Mouse (Mus musculus) kidney, adult 2 months (tissue): ENCODE data around the gene Tatdn3.

Source experiments
- CTCF ChIP-seq: fragments of 200-500 bp; conservative IDR thresholded peaks from 2 replicates; pipeline ENCODE4 v1.5.1; 2011; ENCODE audit warnings: low read depth, mild to moderate bottlenecking, control low read depth, low read length, moderate library complexity, mixed read lengths; ENCODE audit not compliant: insufficient read depth, insufficient read length
- POLR2A ChIP-seq: fragments of 200-500 bp; IDR thresholded peaks from one replicate; pipeline ENCODE4 v1.6.1; 2011; ENCODE audit warnings: low read depth, low read length, control low read depth

DNA sequence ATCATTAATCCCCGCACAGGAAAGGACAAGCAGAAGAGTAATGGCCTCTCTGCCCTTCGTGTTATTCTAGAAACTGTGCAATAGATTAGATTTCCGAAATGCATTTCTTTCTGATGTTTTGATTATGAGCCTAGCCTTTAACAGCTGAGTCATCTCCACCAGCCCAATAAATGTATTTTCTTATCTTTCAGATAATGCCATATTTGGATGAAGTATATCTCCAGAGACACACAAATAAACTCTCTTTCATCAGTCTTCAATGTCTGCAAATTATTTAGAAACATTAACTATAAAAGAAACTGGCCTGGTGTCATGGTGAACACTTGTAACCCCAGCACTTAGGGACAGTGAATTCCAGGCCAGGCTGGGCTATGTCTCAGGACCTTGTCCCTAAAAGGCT is 20.0 kb downstream of the Tatdn3 start:
- TF ChIP-seq POLR2A (no peak), CTCF (no peak)
